Mouse (Mus musculus) right cerebral cortex, postnatal 4 days (tissue): ENCODE measurements at regions not wholly inside any gene's neighbourhood (a gene's known extent, or its start where the extent isn't known, plus 50 kb on each side); places are given as distances from the start of the nearest gene placed in this dataset.

ENCODE experiments used
- DNase-seq: peaks from one replicate; pipeline ENCODE4 v3.0.0-alpha.2; 2022

GRCm38 (mm10) chr15:10767535-10767934, 53.1 kb upstream of the Rai14 start:
- DNase-seq, result no peak

GRCm38 (mm10) chr15:10770410-10771310, 56.2 kb upstream of the Rai14 start:
- DNase-seq, result no peak

GRCm38 (mm10) chr15:10771311-10771690, 56.9 kb upstream of the Rai14 start:
- DNase-seq, result no peak

- no peak for DNase-seq
Observed at GRCm38 (mm10) chr15:10779941-10780620, 65.7 kb upstream of the Rai14 start.

GRCm38 (mm10) chr15:10789371-10789770, 74.9 kb upstream of the Rai14 start:
- DNase-seq, result no peak

- DNase-seq, result no peak
Observed at GRCm38 (mm10) chr15:10790862-10791497, 76.6 kb upstream of the Rai14 start.

GRCm38 (mm10) chr15:10791516-10792112, 77.2 kb upstream of the Rai14 start:
- no peak for DNase-seq

GRCm38 (mm10) chr15:10792156-10792555, 77.7 kb upstream of the Rai14 start:
- no peak for DNase-seq

- no peak for DNase-seq
Observed at GRCm38 (mm10) chr15:10795126-10795792, 80.8 kb upstream of the Rai14 start.

- no peak for DNase-seq
Observed at GRCm38 (mm10) chr15:10799656-10800055, 85.2 kb upstream of the Rai14 start.

- DNase-seq, result no peak
Observed at GRCm38 (mm10) chr15:10814195-10814594, 99.8 kb upstream of the Rai14 start.

GRCm38 (mm10) chr15:10814709-10815108, 100.3 kb upstream of the Rai14 start:
- no peak for DNase-seq

GRCm38 (mm10) chr15:10816213-10816621, 101.8 kb upstream of the Rai14 start:
- no peak for DNase-seq

- no peak for DNase-seq
Observed at GRCm38 (mm10) chr15:10818216-10818615, 103.8 kb upstream of the Rai14 start.

- DNase-seq, result no peak
Observed at GRCm38 (mm10) chr15:10818706-10819105, 104.3 kb upstream of the Rai14 start.

GRCm38 (mm10) chr15:10823933-10824332, 109.5 kb upstream of the Rai14 start:
- DNase-seq, result no peak

- no peak for DNase-seq
Observed at GRCm38 (mm10) chr15:10829588-10829987, 115.2 kb upstream of the Rai14 start.

- DNase-seq, result no peak
Observed at GRCm38 (mm10) chr15:10830478-10830877, 116.1 kb upstream of the Rai14 start.

- DNase-seq, result no peak
Observed at GRCm38 (mm10) chr15:10831106-10831505, 116.7 kb upstream of the Rai14 start.

- no peak for DNase-seq
Observed at GRCm38 (mm10) chr15:10832331-10832730, 117.9 kb upstream of the Rai14 start.

GRCm38 (mm10) chr15:10833866-10834571, 118.1 kb upstream of the C1qtnf3 start:
- DNase-seq, result no peak
